Mouse (Mus musculus) left cerebral cortex, postnatal 4 days (tissue): ENCODE measurements at regions not wholly inside any gene's neighbourhood (a gene's known extent, or its start where the extent isn't known, plus 50 kb on each side); places are given as distances from the start of the nearest gene placed in this dataset.

ENCODE experiments used
- DNase-seq: peaks from one replicate; pipeline ENCODE4 v3.0.0-alpha.2; 2022
- intact Hi-C: fragments of 180-260 bp; cut with DNase I; formaldehyde crosslinking; loops from one replicate; pipeline ENCODE4 v1.15.1; 2025

- DNase-seq = no peak
- intact Hi-C loops = no loop called here
Observed at GRCm38 (mm10) chr14:91658654-91659421, 2231.6 kb downstream of the Pcdh9 start.

- intact Hi-C loops = no loop called here
- no peak for DNase-seq
Observed at GRCm38 (mm10) chr14:91656011-91656410, 2234.5 kb downstream of the Pcdh9 start.

GRCm38 (mm10) chr14:91630976-91631375 lies 2259.5 kb downstream of the Pcdh9 start:
- intact Hi-C loops = no loop called here
- DNase-seq = no peak

- intact Hi-C loops = no loop called here
Observed at GRCm38 (mm10) chr14:91614391-91614790, 2276.1 kb downstream of the Pcdh9 start.

GRCm38 (mm10) chr14:91604570-91604969 lies 2285.9 kb downstream of the Pcdh9 start:
- no peak for DNase-seq
- intact Hi-C loops = no loop called here

More at GRCm38 (mm10) chr14:91614391-91614790, 2276.1 kb downstream of the Pcdh9 start:
- DNase-seq = no peak

GRCm38 (mm10) chr14:91582462-91582861 lies 2308.0 kb downstream of the Pcdh9 start:
- intact Hi-C loops = no loop called here
- DNase-seq = no peak

GRCm38 (mm10) chr14:91581684-91582424 lies 2308.6 kb downstream of the Pcdh9 start:
- no peak for DNase-seq
- intact Hi-C loops = no loop called here

GRCm38 (mm10) chr14:91569100-91569499 lies 2321.4 kb downstream of the Pcdh9 start:
- intact Hi-C loops = no loop called here
- DNase-seq = no peak

GRCm38 (mm10) chr14:91539181-91539580 lies 2351.3 kb downstream of the Pcdh9 start:
- DNase-seq = no peak
- intact Hi-C loops = no loop called here

- DNase-seq = no peak
- intact Hi-C loops = no loop called here
Observed at GRCm38 (mm10) chr14:91534931-91535330, 2355.5 kb downstream of the Pcdh9 start.

- intact Hi-C loops = no loop called here
- DNase-seq = no peak
Observed at GRCm38 (mm10) chr14:91498449-91498848, 2392.0 kb downstream of the Pcdh9 start.

GRCm38 (mm10) chr14:91478358-91478870 lies 2412.1 kb downstream of the Pcdh9 start:
- intact Hi-C loops = no loop called here

GRCm38 (mm10) chr14:91463910-91464309 lies 2426.6 kb downstream of the Pcdh9 start:
- intact Hi-C loops = no loop called here
- peak; percentile 2 for DNase-seq

More at GRCm38 (mm10) chr14:91478358-91478870, 2412.1 kb downstream of the Pcdh9 start:
- no peak for DNase-seq

- no peak for DNase-seq
- intact Hi-C loops = no loop called here
Observed at GRCm38 (mm10) chr14:91462671-91463070, 2427.8 kb downstream of the Pcdh9 start.

- intact Hi-C loops = no loop called here
- no peak for DNase-seq
Observed at GRCm38 (mm10) chr14:91458756-91459155, 2431.7 kb downstream of the Pcdh9 start.
